Mouse (Mus musculus) lung, postnatal 0 days (tissue): ENCODE results near the gene Tmem203. TPM values are rescaled to one million over a fixed set of nuclear protein-coding genes. Genes with fewer than 3 reads are reported as not detected.
"Not testable (repeated sequence)": the region's sequence is repeated elsewhere in the genome, so short reads cannot be mapped to it uniquely, and the experiment has no call there.

Experiments used
- ATAC-seq: fragments of 200-750 bp; cut with Nextera tagmentation; 2 replicates; pipeline ENCODE4 v1.8.0; 2017; ENCODE audit warnings: moderate library complexity
- DNase-seq: peaks from one replicate; pipeline ENCODE4 v3.0.0-alpha.2; 2016; ENCODE audit warnings: low spot score
- H3K27ac ChIP-seq: fragments of 300-500 bp; sonication (generic); 2 replicates; pipeline ENCODE4 v1.5.1; 2014; ENCODE audit warnings: antibody characterized with exemption, mild to moderate bottlenecking, low read length, mixed read lengths
- H3K27me3 ChIP-seq: fragments of 300-500 bp; sonication (generic); replicated peaks from 2 replicates; pipeline ENCODE4 v1.6.1; 2014; ENCODE audit warnings: low read length, mixed read lengths; ENCODE audit not compliant: insufficient read depth
- H3K36me3 ChIP-seq: fragments of 300-500 bp; sonication (generic); 2 replicates; pipeline ENCODE4 v1.6.1; 2014; ENCODE audit warnings: low read length, mixed read lengths; ENCODE audit not compliant: insufficient read depth
- H3K4me1 ChIP-seq: fragments of 300-500 bp; sonication (generic); 2 replicates; pipeline ENCODE4 v1.6.1; 2014; ENCODE audit warnings: antibody characterized with exemption, low read depth, low read length, mixed read lengths; ENCODE audit not compliant: insufficient read depth
- H3K4me2 ChIP-seq: fragments of 300-500 bp; sonication (generic); replicated peaks from 2 replicates; pipeline ENCODE4 v1.6.1; 2014; ENCODE audit warnings: low read depth, mild to moderate bottlenecking, low read length, moderate library complexity, mixed read lengths
- H3K4me3 ChIP-seq: fragments of 300-500 bp; sonication (generic); 2 replicates; pipeline ENCODE4 v1.5.1; 2014; ENCODE audit warnings: low read depth, low read length
- H3K9ac ChIP-seq: fragments of 300-500 bp; sonication (generic); replicated peaks from 2 replicates; pipeline ENCODE4 v1.6.1; 2014; ENCODE audit warnings: low read depth, mild to moderate bottlenecking
- H3K9me3 ChIP-seq: fragments of 300-500 bp; sonication (generic); 2 replicates; pipeline ENCODE4 v1.6.1; 2016; ENCODE audit warnings: low read length, mixed read lengths
- CTCF ChIP-seq: IDR thresholded peaks from 2 replicates; pipeline ENCODE4 v1.5.1; 2016; ENCODE audit warnings: antibody characterized with exemption, mild to moderate bottlenecking
- EP300 ChIP-seq: IDR thresholded peaks from 2 replicates; pipeline ENCODE4 v1.6.1; 2016; ENCODE audit warnings: antibody characterized with exemption, mild to moderate bottlenecking, control low read depth
- WGBS: fragments of 180-500 bp; shearing (Covaris S2); extraction: QIAGEN DNeasy Blood & Tissue Kit; methylation state at CpG from one replicate; pipeline ENCODE4 v1.1.7; 2014; 5-methylcytosine and 5-hydroxymethylcytosine counted together
- polyA plus RNA-seq: library from polyadenylated mRNA; unstranded; fragments of >200 nt; fragmentation: Nextera tagmentation; extraction: Ambion mirVana; gene quantifications from 2 replicates; pipeline ENCODE4 v1.2.1, GENCODE M21; 2015

Tmem203 gene
- polyA plus RNA-seq, 1 experiment from 2014 or later: 44.9 TPM

GRCm38 (mm10) chr2:25242101-25242506 lies 13.1 kb upstream of the Tmem203 start, which contains the start of the genes Rnf208 and Cysrt1:
Gene Rnf208 (plus strand): TSS chr2:25242255.
Gene Cysrt1 (minus strand): TSS chr2:25242452.
- peak within 1 kb of the TSS; percentile 16; the same call in 1 of the 2 replicates for H3K27ac ChIP-seq
- DNase-seq (no peak), ATAC-seq (no peak)
- peak within 1 kb of the TSS; percentile 79 for H3K4me2 ChIP-seq
- no peaks in the 10 kb centered on the region for H3K9me3 ChIP-seq
- H3K36me3 ChIP-seq: no peaks in the 10 kb centered on the region
- 1% methylated on average over 43 of the region's 59 CpGs for WGBS
- H3K27me3 ChIP-seq: peaks cover 9% of the 10 kb centered on the region; the same call in 1 of the 2 replicates
- H3K4me1 ChIP-seq: peaks cover 11% of the 10 kb centered on the region
- peak within 1 kb of the TSS; percentile 44 for H3K4me3 ChIP-seq
- H3K9ac ChIP-seq: no peak within 1 kb of the TSS
- TF ChIP-seq CTCF (no peak), EP300 (no peak)

- TF ChIP-seq CTCF: no peak
- TF ChIP-seq EP300: no peak
- no peak overlapping the region for H3K9ac ChIP-seq
- ATAC-seq: no peak
- H3K27me3 ChIP-seq: peaks cover 9% of the 10 kb centered on the region; the same call in 1 of the 2 replicates
- no peaks in the 10 kb centered on the region for H3K9me3 ChIP-seq
- peaks cover 11% of the 10 kb centered on the region for H3K4me1 ChIP-seq
- WGBS: 70% methylated on average over 8 of the region's 8 CpGs
- H3K4me3 ChIP-seq: no peak overlapping the region
- DNase-seq: no peak
- H3K4me2 ChIP-seq: no peak overlapping the region
- H3K36me3 ChIP-seq: 0 out of 2 replicates have a peak, but pooled peaks cover 10% of the 10 kb centered on the region
- no peak overlapping the region for H3K27ac ChIP-seq
These were observed 11.9 kb upstream of the Tmem203 start for GRCm38 (mm10) chr2:25243342-25243741.

- Histone ChIP-seq H3K4me2 (no peak overlapping the region), H3K4me3 (no peak overlapping the region), H3K9ac (no peak overlapping the region), H3K27me3 (peaks cover 9% of the 10 kb centered on the region; the same call in 1 of the 2 replicates), H3K27ac (no peak overlapping the region), H3K9me3 (no peaks in the 10 kb centered on the region), H3K36me3 (peaks cover 15% of the 10 kb centered on the region; the same call in 1 of the 2 replicates), H3K4me1 (peaks cover 11% of the 10 kb centered on the region)
- DNase-seq (no peak), ATAC-seq (no peak)
- TF ChIP-seq EP300: no peak
- no peak for TF ChIP-seq CTCF
- 83% methylated on average over 4 of the region's 4 CpGs for WGBS
These were observed 11.1 kb upstream of the Tmem203 start for GRCm38 (mm10) chr2:25244144-25244543.

GRCm38 (mm10) chr2:25246183-25247072 lies 8.8 kb upstream of the Tmem203 start, which contains the start of gene AL732309.1:
Gene AL732309.1 (minus strand): TSS chr2:25246863.
- no peak for TF ChIP-seq CTCF
- no peak for TF ChIP-seq EP300
- H3K36me3 ChIP-seq: peaks cover 24% of the 10 kb centered on the region
- H3K9me3 ChIP-seq: no peaks in the 10 kb centered on the region
- H3K9ac ChIP-seq: no peak within 1 kb of the TSS
- H3K4me3 ChIP-seq: no peak within 1 kb of the TSS
- peak; percentile 26 for DNase-seq
- H3K4me1 ChIP-seq: peaks cover 7% of the 10 kb centered on the region; the same call in 1 of the 2 replicates
- peaks cover 7% of the 10 kb centered on the region; the same call in 1 of the 2 replicates for H3K27me3 ChIP-seq
- no peak within 1 kb of the TSS for H3K27ac ChIP-seq
- peak; percentile 38; the same call in 1 of the 2 replicates for ATAC-seq
- 79% methylated on average over 10 of the region's 10 CpGs for WGBS
- H3K4me2 ChIP-seq: no peak within 1 kb of the TSS

- WGBS: 72% methylated on average over 1 of the region's 1 CpGs
These were observed 2.9 kb upstream of the Tmem203 start for GRCm38 (mm10) chr2:25252331-25252730.

GRCm38 (mm10) chr2:25256443-25257109 lies 1.3 kb downstream of the Tmem203 start:
- peak; percentile 61 for TF ChIP-seq CTCF
- peaks cover 11% of the 10 kb centered on the region for H3K4me1 ChIP-seq
- peak overlapping the region; percentile 84 for H3K4me2 ChIP-seq
- not testable (repeated sequence) for H3K9me3 ChIP-seq, ATAC-seq, H3K27me3 ChIP-seq, H3K9ac ChIP-seq, H3K27ac ChIP-seq, H3K36me3 ChIP-seq
- DNase-seq: peak; percentile 56
- H3K4me3 ChIP-seq: peak overlapping the region; percentile 98
- 46% methylated on average over 10 of the region's 12 CpGs for WGBS

More at GRCm38 (mm10) chr2:25252331-25252730, 2.9 kb upstream of the Tmem203 start:
- TF ChIP-seq CTCF (peak; percentile 58), EP300 (no peak)
- DNase-seq (no peak), ATAC-seq (no peak)
- no peak overlapping the region for H3K27ac ChIP-seq
- H3K36me3 ChIP-seq: peaks cover 22% of the 10 kb centered on the region
- no peaks in the 10 kb centered on the region for H3K9me3 ChIP-seq
- no peak overlapping the region for H3K4me2 ChIP-seq
- peaks cover 11% of the 10 kb centered on the region for H3K4me1 ChIP-seq
- no peaks in the 10 kb centered on the region for H3K27me3 ChIP-seq
- H3K4me3 ChIP-seq: no peak overlapping the region
- H3K9ac ChIP-seq: no peak overlapping the region

GRCm38 (mm10) chr2:25257250-25257649 lies 2.0 kb downstream of the Tmem203 start:
- not testable (repeated sequence) for ATAC-seq, H3K36me3 ChIP-seq, H3K4me3 ChIP-seq, H3K27me3 ChIP-seq, H3K4me2 ChIP-seq, H3K27ac ChIP-seq, H3K9ac ChIP-seq, H3K9me3 ChIP-seq, DNase-seq
- H3K4me1 ChIP-seq: peaks cover 11% of the 10 kb centered on the region
- 81% methylated on average over 5 of the region's 5 CpGs for WGBS
